Mouse (Mus musculus) cerebellum, adult 2 months (tissue): Measurements from ENCODE around the gene Gm49383. TPM values are rescaled to one million over a fixed set of nuclear protein-coding genes. Genes with fewer than 3 reads are reported as not detected.

Experiments
- DNase-seq, 2 experiments: peaks; one replicate each; pipeline ENCODE4 v3.0.0; 2021
- H3K27ac ChIP-seq: fragments of 200-500 bp; 2 replicates; pipeline ENCODE4 v1.5.1; 2012; ENCODE audit warnings: low read length, control low read depth, inconsistent platforms; ENCODE audit not compliant: insufficient read depth
- H3K27me3 ChIP-seq: fragments of 200-500 bp; 2 replicates; pipeline ENCODE4 v1.6.1; 2012; ENCODE audit warnings: inconsistent platforms, mild to moderate bottlenecking, low read length, moderate library complexity; ENCODE audit not compliant: control insufficient read depth, insufficient read depth
- H3K4me1 ChIP-seq: fragments of 200-500 bp; 2 replicates; pipeline ENCODE4 v1.6.1; 2011; ENCODE audit warnings: low read length; ENCODE audit not compliant: control insufficient read depth, insufficient read depth
- H3K4me3 ChIP-seq: fragments of 200-500 bp; replicated peaks from 2 replicates; pipeline ENCODE3; 2011; ENCODE audit warnings: mild to moderate bottlenecking, low read depth, low read length, control low read depth; ENCODE audit not compliant: insufficient read depth
- CTCF ChIP-seq: fragments of 200-500 bp; IDR thresholded peaks from 2 replicates; pipeline ENCODE4 v1.5.1; 2011; ENCODE audit warnings: low read depth, mild to moderate bottlenecking, control low read depth, low read length, moderate library complexity, borderline replicate concordance; ENCODE audit not compliant: insufficient read depth
- POLR2A ChIP-seq: fragments of 200-500 bp; IDR thresholded peaks from 2 replicates; pipeline ENCODE4 v1.6.1; 2011; ENCODE audit warnings: low read length, control low read depth, borderline replicate concordance; ENCODE audit not compliant: insufficient read depth
- whole genome bisulfite sequencing: fragments of 180-500 bp; shearing (Covaris S2); methylation state at CpG from one replicate; pipeline ENCODE4 v1.1.7; 2018; 5-methylcytosine and 5-hydroxymethylcytosine counted together
- polyA plus RNA-seq: library from polyadenylated mRNA; depleted of rRNA; stranded (reverse); fragments of >200 nt; gene quantifications from 2 replicates; pipeline ENCODE4 v1.2.3, GENCODE M21; 2012

Gene Gm49383
- polyA plus RNA-seq, 1 experiment = 3.2 TPM

DNA sequence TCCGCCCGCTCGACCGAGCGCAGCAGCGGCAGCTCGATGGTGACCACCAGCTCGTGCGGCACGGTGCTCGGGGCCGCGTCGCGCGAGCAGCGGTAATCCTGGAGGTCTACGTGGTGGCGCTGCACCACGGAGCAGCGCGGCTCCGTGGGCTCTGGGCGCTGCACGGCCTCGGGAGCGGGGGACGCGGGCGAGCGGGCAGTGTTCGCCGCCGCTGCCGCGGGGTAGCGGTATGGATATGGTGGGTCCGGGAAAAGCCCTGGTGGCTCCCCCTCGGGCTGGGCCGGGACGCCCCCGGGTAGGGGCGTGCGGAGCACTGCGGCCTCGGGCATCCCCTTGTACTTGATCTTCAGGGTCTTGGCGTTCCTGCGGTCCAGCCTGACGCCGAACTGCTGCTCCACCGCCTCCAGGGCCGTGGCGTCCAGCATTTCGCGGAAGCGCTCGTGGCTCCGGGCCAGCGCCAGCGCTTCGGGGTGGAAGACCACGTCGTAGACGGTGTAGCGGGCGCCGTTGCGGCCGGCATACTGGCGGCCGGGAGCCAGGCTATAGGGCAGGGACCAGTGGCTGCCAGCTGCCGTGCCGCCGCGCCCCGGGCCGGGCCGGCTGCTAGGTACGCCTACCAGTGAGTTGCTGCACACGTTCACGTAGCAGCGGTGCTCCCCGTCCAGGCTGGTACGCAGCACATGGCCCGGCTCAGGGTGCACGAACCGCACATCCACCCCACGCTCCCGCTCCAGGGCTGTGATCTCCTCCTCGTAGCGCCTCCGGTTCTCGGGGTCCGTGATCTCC is 667 bp upstream of the Gm49383 start:
- WGBS = under 1% methylated on average over 94 of the region's 94 CpGs
- Histone ChIP-seq H3K4me1 (peaks cover 4% of the 10 kb centered on the region; the same call in 1 of the 2 replicates), H3K4me3 (peak overlapping the region; percentile 83), H3K27ac (peak overlapping the region; percentile 74), H3K27me3 (no peaks in the 10 kb centered on the region)
- peak; percentile 52 to 64 for DNase-seq
- no peak for TF ChIP-seq CTCF
- no peak for TF ChIP-seq POLR2A

DNA sequence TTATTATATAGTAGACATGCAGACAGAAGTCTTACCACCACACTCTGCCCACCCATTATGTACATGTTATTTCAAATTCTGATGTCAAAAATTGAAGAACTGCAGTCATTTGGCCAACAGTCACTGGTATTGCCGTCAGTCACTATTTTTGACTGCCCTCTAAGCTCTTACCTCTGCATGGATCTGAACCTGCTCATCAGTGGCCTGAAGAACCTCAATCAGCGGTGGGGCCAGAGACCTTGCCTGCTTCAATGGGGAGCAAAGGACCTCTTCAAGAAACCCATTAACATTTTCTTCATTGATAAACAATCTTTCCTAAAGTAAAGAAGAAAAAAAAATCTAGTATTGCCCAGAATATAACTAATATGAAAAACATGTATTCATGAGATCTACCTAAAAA is 4.3 kb downstream of the Gm49383 start:
- TF ChIP-seq CTCF (no peak), POLR2A (no peak)
- Histone ChIP-seq H3K4me1 (no peaks in the 10 kb centered on the region), H3K4me3 (no peak overlapping the region), H3K27ac (no peak overlapping the region), H3K27me3 (no peaks in the 10 kb centered on the region)
- WGBS = 95% methylated on average over 2 of the region's 2 CpGs
- DNase-seq = no peak

- Histone ChIP-seq H3K27me3 (no peaks in the 10 kb centered on the region), H3K27ac (no peak overlapping the region), H3K4me1 (no peaks in the 10 kb centered on the region; the same call in 1 of the 2 replicates), H3K4me3 (no peak overlapping the region)
- DNase-seq = no peak
- WGBS = 96% methylated on average over 5 of the region's 5 CpGs
- TF ChIP-seq CTCF = no peak
- no peak for TF ChIP-seq POLR2A
Observed at GRCm38 (mm10) chr12:69191396-69191795, 5.5 kb downstream of the Gm49383 start.

GRCm38 (mm10) chr12:69190522-69190921 is 6.4 kb downstream of the Gm49383 start:
- no peak for TF ChIP-seq POLR2A
- no peak for TF ChIP-seq CTCF
- no peak overlapping the region for H3K4me3 ChIP-seq
- no peak overlapping the region for H3K27ac ChIP-seq
- no peak for DNase-seq
- H3K4me1 ChIP-seq = peaks cover under 1% of the 10 kb centered on the region; the same call in 1 of the 2 replicates
- H3K27me3 ChIP-seq = no peaks in the 10 kb centered on the region
- 19% methylated on average over 1 of the region's 1 CpGs for WGBS

DNA sequence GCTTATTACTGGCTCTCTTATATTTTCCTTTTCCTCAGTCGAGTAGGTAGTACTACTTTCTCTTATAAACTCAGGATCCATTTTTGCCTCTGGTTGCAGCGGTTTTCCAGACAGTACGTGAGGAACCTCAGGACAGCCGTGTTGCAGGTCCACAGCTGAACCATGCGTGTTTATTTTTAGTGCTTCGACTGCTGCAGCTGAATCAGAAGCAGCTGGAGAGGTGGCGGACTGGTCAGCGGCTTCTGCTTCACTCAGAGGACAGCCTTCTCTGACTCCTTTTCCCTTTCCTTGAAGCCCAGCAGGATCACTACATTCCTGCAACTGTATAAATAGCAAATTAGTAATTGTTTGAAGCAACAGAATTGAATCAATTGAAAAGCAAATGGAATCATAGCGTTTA is 6.8 kb downstream of the Gm49383 start:
- TF ChIP-seq POLR2A (no peak), CTCF (no peak)
- 94% methylated on average over 9 of the region's 9 CpGs for WGBS
- H3K4me3 ChIP-seq = no peak overlapping the region
- H3K27ac ChIP-seq = no peak overlapping the region
- H3K27me3 ChIP-seq = no peaks in the 10 kb centered on the region
- DNase-seq = no peak
- peaks cover 5% of the 10 kb centered on the region; the same call in 1 of the 2 replicates for H3K4me1 ChIP-seq

GRCm38 (mm10) chr12:69186811-69187471 is 10.0 kb downstream of the Gm49383 start:
- DNase-seq = no peak
- no peak overlapping the region for H3K4me3 ChIP-seq
- TF ChIP-seq POLR2A = no peak
- no peak for TF ChIP-seq CTCF
- WGBS = 54% methylated on average over 5 of the region's 5 CpGs
- H3K27me3 ChIP-seq = no peaks in the 10 kb centered on the region
- no peak overlapping the region for H3K27ac ChIP-seq
- peaks cover 6% of the 10 kb centered on the region; the same call in 1 of the 2 replicates for H3K4me1 ChIP-seq

- 44% methylated on average over 7 of the region's 7 CpGs for WGBS
- no peak overlapping the region for H3K27ac ChIP-seq
- TF ChIP-seq POLR2A (no peak), CTCF (no peak)
- DNase-seq = no peak
- H3K4me3 ChIP-seq = peak overlapping the region; percentile 81
- H3K4me1 ChIP-seq = peaks cover 6% of the 10 kb centered on the region; the same call in 1 of the 2 replicates
- H3K27me3 ChIP-seq = no peaks in the 10 kb centered on the region
Observed at GRCm38 (mm10) chr12:69185371-69185770, 11.5 kb downstream of the Gm49383 start.
